Mouse (Mus musculus) lung, embryonic 16.5 days (tissue): ENCODE results near the gene Ahsa2. TPM values are rescaled to one million over a fixed set of nuclear protein-coding genes. Genes with fewer than 3 reads are reported as not detected.
"Not testable (repeated sequence)": the region's sequence is repeated elsewhere in the genome, so short reads cannot be mapped to it uniquely, and the experiment has no call there.

Source experiments
- ATAC-seq: fragments of 200-750 bp; cut with Nextera tagmentation; 2 replicates; pipeline ENCODE4 v1.8.0; 2017; ENCODE audit warnings: low read depth, mild to moderate bottlenecking, moderate library complexity
- H3K27ac ChIP-seq: fragments of 300-500 bp; sonication (generic); 2 replicates; pipeline ENCODE4 v1.5.1; 2014; ENCODE audit warnings: mild to moderate bottlenecking, control low read depth, low read length
- H3K27me3 ChIP-seq: fragments of 300-500 bp; sonication (generic); 2 replicates; pipeline ENCODE4 v1.6.1; 2014; ENCODE audit warnings: low read depth, low read length, mixed read lengths; ENCODE audit not compliant: control insufficient read depth, insufficient read depth
- H3K36me3 ChIP-seq: fragments of 300-500 bp; sonication (generic); 2 replicates; pipeline ENCODE4 v1.6.1; 2014; ENCODE audit warnings: low read length; ENCODE audit not compliant: control insufficient read depth, insufficient read depth
- H3K4me1 ChIP-seq: fragments of 300-500 bp; sonication (generic); replicated peaks from 2 replicates; pipeline ENCODE4 v1.6.1; 2014; ENCODE audit warnings: low read length, mixed read lengths; ENCODE audit not compliant: control insufficient read depth, insufficient read depth
- H3K4me2 ChIP-seq: fragments of 300-500 bp; sonication (generic); 2 replicates; pipeline ENCODE4 v1.6.1; 2014; ENCODE audit warnings: low read depth, low read length, control low read depth
- H3K4me3 ChIP-seq: fragments of 300-500 bp; sonication (generic); 2 replicates; pipeline ENCODE4 v1.5.1; 2014; ENCODE audit warnings: mild to moderate bottlenecking, low read length, control low read depth
- H3K9ac ChIP-seq: fragments of 300-500 bp; sonication (generic); 2 replicates; pipeline ENCODE4 v1.6.1; 2014; ENCODE audit warnings: low read length, control low read depth
- H3K9me3 ChIP-seq: fragments of 300-500 bp; sonication (generic); 2 replicates; pipeline ENCODE4 v1.6.1; 2016; ENCODE audit warnings: low read length; ENCODE audit not compliant: control insufficient read depth
- WGBS: fragments of 180-500 bp; shearing (Covaris S2); extraction: QIAGEN DNeasy Blood & Tissue Kit; methylation state at CpG from one replicate; pipeline ENCODE4 v1.1.7; 2014; 5-methylcytosine and 5-hydroxymethylcytosine counted together
- polyA plus RNA-seq: library from polyadenylated mRNA; unstranded; fragments of >200 nt; fragmentation: Nextera tagmentation; extraction: Ambion mirVana; gene quantifications from 2 replicates; pipeline ENCODE4 v1.2.1, GENCODE M21; 2015

Gene Ahsa2
- polyA plus RNA-seq, result 79.0 and 80.6 TPM in 2 replicates

DNA sequence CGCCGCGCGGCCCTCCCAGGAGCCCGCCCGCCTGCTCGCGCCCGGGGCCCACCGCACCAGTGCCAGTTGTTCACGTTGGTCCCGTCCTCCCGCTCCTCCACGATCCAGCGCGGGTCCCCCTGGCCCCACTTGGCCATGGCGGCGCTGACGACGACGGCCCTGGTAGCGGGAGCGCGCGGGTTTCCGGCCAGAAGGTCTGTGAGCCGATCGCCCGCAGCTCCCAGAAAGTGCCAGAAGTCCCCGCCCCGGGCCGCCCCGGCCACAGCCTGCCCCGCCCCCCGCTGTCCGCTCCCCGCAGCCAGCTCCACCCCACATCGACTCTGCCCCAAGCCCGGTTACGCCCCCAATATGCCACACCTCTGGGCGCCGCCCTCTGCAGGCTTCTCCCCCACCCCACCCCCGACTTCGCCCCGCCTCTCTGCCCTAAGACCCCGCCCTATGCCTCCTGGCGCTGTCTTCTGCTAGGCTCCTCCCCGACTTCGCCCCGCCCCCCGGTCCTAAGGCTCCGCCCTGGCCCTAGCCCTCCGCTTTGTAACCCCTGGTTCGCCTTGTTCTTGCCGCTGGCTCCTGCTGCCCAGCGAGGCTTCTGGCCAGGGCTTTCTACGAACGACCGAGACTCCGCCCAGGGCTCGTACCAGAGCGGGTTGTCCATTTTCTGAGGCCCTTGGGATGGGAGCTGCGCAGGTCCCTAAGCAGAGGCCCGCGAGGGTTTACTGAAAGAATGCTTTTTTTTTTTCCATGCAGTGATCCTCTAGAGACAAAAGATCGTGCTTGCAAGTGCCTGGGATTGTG lies at the start of gene Ahsa2:
TSS of gene Ahsa2 (minus strand) at position 313 of the 792 bp plus-strand sequence.
- H3K36me3 ChIP-seq, result peaks cover 15% of the 10 kb centered on the region
- H3K4me3 ChIP-seq, result peak within 1 kb of the TSS; percentile 90
- peak within 1 kb of the TSS; percentile 87 for H3K4me2 ChIP-seq
- no peaks in the 10 kb centered on the region for H3K9me3 ChIP-seq
- WGBS, result under 1% methylated on average over 50 of the region's 66 CpGs
- no peaks in the 10 kb centered on the region for H3K27me3 ChIP-seq
- H3K27ac ChIP-seq, result peak within 1 kb of the TSS; percentile 97
- H3K9ac ChIP-seq, result peak within 1 kb of the TSS; percentile 95
- ATAC-seq, result peak; percentile 97
- peaks cover 11% of the 10 kb centered on the region for H3K4me1 ChIP-seq

DNA sequence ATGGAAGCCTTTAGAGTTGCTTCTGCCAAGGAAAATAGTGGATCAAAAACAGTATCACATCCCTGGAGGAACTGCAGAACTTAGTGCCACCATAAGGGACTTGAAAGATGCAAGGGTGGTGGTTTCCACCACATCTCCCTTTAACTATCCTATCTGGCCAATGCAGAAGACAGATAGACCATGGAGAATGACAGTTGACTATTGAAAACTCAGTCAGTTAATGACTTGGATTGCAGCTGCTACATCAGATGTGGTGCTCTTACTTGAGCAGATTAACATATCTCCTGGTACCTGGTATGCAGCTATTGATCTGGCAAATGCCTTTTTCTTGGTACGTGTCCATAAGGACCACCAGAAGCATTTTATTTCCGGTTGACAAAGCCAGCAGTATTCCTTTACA lies 39.6 kb upstream of the Ahsa2 start:
- no peaks in the 10 kb centered on the region for H3K36me3 ChIP-seq

DNA sequence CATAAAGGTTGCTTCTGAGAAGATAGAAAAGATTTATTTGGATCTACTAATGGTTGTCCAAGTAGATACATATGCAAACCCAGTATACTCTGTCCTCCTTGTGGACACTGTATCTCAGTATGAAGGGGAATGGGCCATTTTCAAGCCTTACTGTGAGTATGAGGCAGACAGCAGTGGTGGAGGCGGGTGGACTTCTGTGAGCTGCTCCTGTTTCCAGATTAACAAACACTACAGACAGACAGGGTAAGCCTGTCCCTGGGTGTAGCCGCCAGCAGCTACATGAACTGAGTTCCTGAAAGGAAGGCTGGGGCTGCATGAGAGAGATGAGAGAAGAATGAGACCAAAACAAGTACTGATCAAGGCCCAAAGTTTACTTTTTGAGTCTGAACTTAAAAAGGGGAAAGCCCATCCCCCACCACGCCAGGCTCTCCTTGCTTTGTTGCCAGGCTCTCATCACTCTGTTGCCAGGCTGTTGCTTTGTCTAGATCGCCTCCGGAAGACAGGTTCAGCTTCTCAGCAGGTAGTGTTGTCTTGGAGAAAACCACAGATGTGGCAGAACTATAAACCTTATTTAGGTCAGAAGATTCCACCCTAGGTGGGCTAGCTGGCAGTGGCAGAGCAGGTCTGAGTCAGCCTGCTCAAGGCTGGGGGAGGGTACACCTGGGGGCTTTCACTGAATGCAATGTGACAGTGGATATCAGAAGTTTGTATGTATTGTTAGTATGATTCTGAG lies 22.8 kb upstream of the Ahsa2 start, which contains the start of gene 1700093K21Rik:
TSS of gene 1700093K21Rik (minus strand) at position 683 of the 733 bp plus-strand sequence.
- H3K27me3 ChIP-seq, result no peaks in the 10 kb centered on the region
- no peaks in the 10 kb centered on the region for H3K36me3 ChIP-seq
- no peaks in the 10 kb centered on the region for H3K9me3 ChIP-seq
- H3K27ac ChIP-seq, result no peak within 1 kb of the TSS
- no peak for ATAC-seq
- no peak within 1 kb of the TSS for H3K9ac ChIP-seq
- no peak within 1 kb of the TSS for H3K4me3 ChIP-seq
- no peaks in the 10 kb centered on the region for H3K4me1 ChIP-seq
- no peak within 1 kb of the TSS for H3K4me2 ChIP-seq
- WGBS, result 31% methylated on average over 5 of the region's 5 CpGs

More for the DNA sequence above, 39.6 kb upstream of the Ahsa2 start:
- no peaks in the 10 kb centered on the region for H3K27me3 ChIP-seq
- H3K4me1 ChIP-seq, result no peaks in the 10 kb centered on the region
- WGBS, result 74% methylated on average over 2 of the region's 2 CpGs
- H3K9ac ChIP-seq, result no peak overlapping the region
- ATAC-seq, result no peak
- H3K27ac ChIP-seq, result no peak overlapping the region
- no peaks in the 10 kb centered on the region for H3K9me3 ChIP-seq
- H3K4me2 ChIP-seq, result no peak overlapping the region
- H3K4me3 ChIP-seq, result no peak overlapping the region

DNA sequence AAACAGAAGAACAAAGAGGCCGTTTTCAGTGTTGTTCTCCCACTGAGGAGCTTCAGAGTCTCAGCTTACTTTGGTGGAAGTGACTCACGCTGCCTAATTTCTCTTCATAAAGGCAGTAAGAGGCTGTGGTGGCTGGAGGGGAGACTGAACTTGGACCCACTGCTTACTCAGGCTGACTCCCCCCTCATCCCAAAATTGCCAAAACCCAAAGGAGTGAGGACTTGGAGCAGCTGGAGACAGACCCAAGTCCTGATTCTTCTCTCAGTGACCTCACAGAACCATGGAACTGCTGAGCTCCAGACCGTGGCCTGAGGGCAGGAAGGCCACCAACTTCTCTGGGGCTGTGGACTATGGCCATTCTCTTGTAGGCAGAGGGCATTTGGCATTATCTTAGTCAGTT lies 21.2 kb upstream of the Ahsa2 start:
- H3K4me1 ChIP-seq, result no peaks in the 10 kb centered on the region
- no peak overlapping the region for H3K4me3 ChIP-seq
- no peaks in the 10 kb centered on the region for H3K27me3 ChIP-seq
- ATAC-seq, result no peak
- H3K9ac ChIP-seq, result no peak overlapping the region
- WGBS, result 76% methylated on average over 3 of the region's 3 CpGs
- H3K36me3 ChIP-seq, result no peaks in the 10 kb centered on the region
- no peak overlapping the region for H3K27ac ChIP-seq
- no peaks in the 10 kb centered on the region for H3K9me3 ChIP-seq
- H3K4me2 ChIP-seq, result no peak overlapping the region

DNA sequence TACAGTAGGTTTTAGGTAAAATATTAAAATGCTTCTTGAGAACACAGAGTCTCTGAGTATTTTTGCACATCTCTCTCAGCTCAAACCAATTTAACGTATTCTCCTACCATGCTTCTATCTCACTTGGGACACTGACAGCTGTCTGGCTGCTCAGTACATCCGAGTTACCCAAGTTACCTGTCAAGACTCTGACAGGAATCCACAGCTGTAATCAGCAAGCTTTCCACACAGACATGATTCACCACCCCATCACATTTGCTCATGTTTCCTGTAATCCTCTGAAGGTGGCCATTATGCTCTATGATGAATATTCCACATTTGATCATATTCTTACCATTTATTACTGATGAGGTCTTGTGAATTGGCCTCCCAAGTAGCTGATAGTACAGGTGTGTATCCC lies 17.5 kb upstream of the Ahsa2 start:
- Histone ChIP-seq H3K27ac (no peak overlapping the region), H3K4me1 (no peaks in the 10 kb centered on the region), H3K9ac (no peak overlapping the region), H3K4me3 (no peak overlapping the region), H3K36me3 (no peaks in the 10 kb centered on the region), H3K4me2 (no peak overlapping the region), H3K27me3 (no peaks in the 10 kb centered on the region), H3K9me3 (no peaks in the 10 kb centered on the region)
- 70% methylated on average over 2 of the region's 2 CpGs for WGBS
- ATAC-seq, result no peak

DNA sequence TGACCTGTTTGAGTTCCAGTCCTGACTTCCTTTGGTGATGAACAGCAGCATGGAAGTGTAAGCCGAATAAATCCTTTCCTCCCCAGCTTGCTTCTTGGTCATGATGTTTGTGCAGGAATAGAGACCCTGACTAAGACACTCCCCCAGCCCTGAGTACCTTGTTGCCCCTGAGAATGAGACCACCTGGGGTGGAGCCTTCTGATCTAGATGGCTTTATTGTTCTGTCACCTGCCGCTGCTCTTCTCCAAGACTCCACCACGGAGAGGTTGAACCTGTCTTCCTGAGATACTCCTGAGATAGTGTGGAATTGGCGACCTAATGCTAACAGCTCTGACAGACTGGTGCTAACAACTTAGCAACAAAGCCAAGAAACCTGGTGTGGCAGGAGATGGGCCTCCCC lies 17.0 kb upstream of the Ahsa2 start:
- H3K27me3 ChIP-seq, H3K4me2 ChIP-seq, H3K9me3 ChIP-seq, H3K4me1 ChIP-seq, H3K4me3 ChIP-seq, H3K9ac ChIP-seq, H3K27ac ChIP-seq, H3K36me3 ChIP-seq, ATAC-seq: not testable (repeated sequence)
- 50% methylated on average over 4 of the region's 4 CpGs for WGBS

DNA sequence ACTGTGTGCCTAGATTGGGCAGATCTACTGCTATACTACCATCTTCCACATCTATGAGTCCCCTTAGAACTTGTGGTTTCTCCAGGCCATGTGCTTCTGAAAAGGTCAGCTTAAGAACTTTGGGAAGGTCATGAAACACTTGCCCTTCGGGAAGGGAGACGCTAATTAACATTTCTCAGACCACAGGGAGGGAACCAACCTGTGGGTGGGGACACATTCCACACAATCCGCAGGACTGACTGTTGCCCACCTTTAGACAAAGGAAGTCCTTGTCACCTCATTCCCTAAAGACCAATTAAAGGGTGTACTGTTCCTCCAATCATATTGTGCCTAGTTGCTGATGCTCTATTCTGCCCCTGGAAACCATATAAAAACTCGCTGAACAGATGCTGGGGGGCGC lies 7.0 kb upstream of the Ahsa2 start:
- not testable (repeated sequence) for H3K4me1 ChIP-seq, H3K9ac ChIP-seq, H3K27ac ChIP-seq, H3K4me3 ChIP-seq, H3K36me3 ChIP-seq, H3K9me3 ChIP-seq, ATAC-seq, H3K4me2 ChIP-seq, H3K27me3 ChIP-seq
- 67% methylated on average over 5 of the region's 5 CpGs for WGBS

DNA sequence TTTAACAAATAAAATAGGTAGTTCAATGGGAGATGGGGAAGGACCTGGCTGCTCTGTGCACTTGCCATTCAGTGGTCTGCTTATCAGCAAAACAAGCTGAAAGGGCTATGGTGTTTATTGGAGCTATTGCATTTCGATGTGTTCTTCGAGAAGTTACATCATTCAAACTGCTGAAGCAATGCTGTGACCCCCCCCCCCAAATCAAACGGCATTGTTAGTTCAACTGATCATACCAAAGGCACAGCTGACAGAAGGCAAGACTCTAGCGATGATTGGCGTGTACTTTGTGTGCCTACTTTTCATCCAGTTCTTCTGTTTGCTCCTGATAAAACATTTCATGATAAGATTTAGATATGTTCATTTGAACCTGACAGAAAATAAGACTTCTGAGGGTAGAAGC lies 779 bp upstream of the Ahsa2 start:
- 30% methylated on average over 5 of the region's 5 CpGs for WGBS
- no peak overlapping the region; the same call in 1 of the 2 replicates for H3K27ac ChIP-seq
- peak overlapping the region; percentile 67 for H3K9ac ChIP-seq
- peaks cover 9% of the 10 kb centered on the region; the same call in 1 of the 2 replicates for H3K36me3 ChIP-seq
- peak overlapping the region; percentile 57 for H3K4me3 ChIP-seq
- peak overlapping the region; percentile 79 for H3K4me2 ChIP-seq
- H3K27me3 ChIP-seq, result no peaks in the 10 kb centered on the region
- H3K4me1 ChIP-seq, result peaks cover 11% of the 10 kb centered on the region
- H3K9me3 ChIP-seq, result no peaks in the 10 kb centered on the region
- no peak for ATAC-seq

DNA sequence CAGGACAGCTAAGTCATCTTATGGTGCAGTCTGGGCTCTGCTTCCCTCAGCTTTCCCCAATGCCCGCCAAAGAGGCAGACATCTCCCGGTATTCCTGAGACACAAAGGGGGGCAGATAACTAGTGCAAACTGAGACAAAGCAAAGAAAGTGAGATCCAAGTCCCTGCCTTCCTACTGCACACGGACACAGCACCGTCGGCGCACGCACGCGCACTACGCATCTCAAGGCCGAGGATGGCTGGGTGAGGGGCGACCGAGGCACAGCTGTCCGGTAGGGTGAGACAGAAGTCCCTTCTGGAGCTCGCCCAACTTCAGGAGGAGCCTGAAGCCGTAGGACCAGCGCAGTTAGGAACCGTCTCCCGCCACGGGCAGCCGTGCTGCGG lies 504 bp downstream of the Ahsa2 start:
- H3K9ac ChIP-seq, result peak overlapping the region; percentile 95
- 0% methylated on average over 20 of the region's 22 CpGs for WGBS

More for the DNA sequence above, 504 bp downstream of the Ahsa2 start:
- Histone ChIP-seq H3K4me3 (peak overlapping the region; percentile 90), H3K4me1 (peaks cover 11% of the 10 kb centered on the region), H3K27ac (peak overlapping the region; percentile 97), H3K9me3 (no peaks in the 10 kb centered on the region), H3K36me3 (peaks cover 21% of the 10 kb centered on the region), H3K4me2 (peak overlapping the region; percentile 87), H3K27me3 (no peaks in the 10 kb centered on the region)
- ATAC-seq, result peak; percentile 83
